Mouse (Mus musculus): Measurements from ENCODE around the gene Atp2b2. TPM values are rescaled to one million over a fixed set of nuclear protein-coding genes. Genes with fewer than 3 reads are reported as not detected.

Atp2b2 gene
- total and polyA plus RNA-seq, 2 experiments from 2014 or later, result 0.03 TPM; not detected in 1

- ATAC-seq (ENCODE audit: insufficient read depth, low read depth) (no peak), DNase-seq (ENCODE audit: low spot score) (peak; percentile 16)
- Histone ChIP-seq H3K36me3 (replicated peaks; ENCODE audit: control insufficient read depth, insufficient read depth, low read length) (no peaks in the 10 kb centered on the region), H3K9ac (replicated peaks; ENCODE audit: low read depth, low read length) (no peak overlapping the region), H3K4me2 (ENCODE audit: low read depth, low read length) (no peak overlapping the region), H3K4me3 (ENCODE audit: low read depth, low read length) (no peak overlapping the region), H3K27me3 (ENCODE audit: control insufficient read depth, insufficient read depth, low read length) (no peaks in the 10 kb centered on the region), H3K27ac (ENCODE audit: low read depth) (no peak overlapping the region), H3K9me3 (replicated peaks; ENCODE audit: control insufficient read depth, low read length) (no peaks in the 10 kb centered on the region), H3K4me1 (ENCODE audit: control insufficient read depth, insufficient read depth) (no peaks in the 10 kb centered on the region)
- 6% methylated on average over 3 of the region's 3 CpGs for WGBS
- TF ChIP-seq EP300 (IDR thresholded peaks at IDR 0.05; ENCODE audit: low read depth) (no peak), CTCF (IDR thresholded peaks at IDR 0.05; ENCODE audit: low read depth) (no peak)
Observed at GRCm38 (mm10) chr6:113962811-113963210, 79.6 kb downstream of the Atp2b2 start.

- Histone ChIP-seq H3K4me1 (ENCODE audit: control insufficient read depth, insufficient read depth) (no peaks in the 10 kb centered on the region), H3K9me3 (replicated peaks; ENCODE audit: control insufficient read depth, low read length) (no peaks in the 10 kb centered on the region), H3K4me3 (ENCODE audit: low read depth, low read length) (no peak overlapping the region), H3K9ac (replicated peaks; ENCODE audit: low read depth, low read length) (no peak overlapping the region), H3K4me2 (ENCODE audit: low read depth, low read length) (no peak overlapping the region), H3K36me3 (replicated peaks; ENCODE audit: control insufficient read depth, insufficient read depth, low read length) (no peaks in the 10 kb centered on the region), H3K27me3 (ENCODE audit: control insufficient read depth, insufficient read depth, low read length) (no peaks in the 10 kb centered on the region), H3K27ac (ENCODE audit: low read depth) (no peak overlapping the region)
- DNase-seq (ENCODE audit: low spot score) (no peak), ATAC-seq (ENCODE audit: insufficient read depth, low read depth) (no peak)
- TF ChIP-seq CTCF (IDR thresholded peaks at IDR 0.05; ENCODE audit: low read depth) (no peak), EP300 (IDR thresholded peaks at IDR 0.05; ENCODE audit: low read depth) (no peak)
- 66% methylated on average over 2 of the region's 2 CpGs for WGBS
Observed at GRCm38 (mm10) chr6:113961658-113962057, 80.8 kb downstream of the Atp2b2 start.

- no peak overlapping the region for H3K4me3 ChIP-seq (ENCODE audit: low read depth, low read length)
- no peak overlapping the region for H3K27ac ChIP-seq (ENCODE audit: low read depth)
- TF ChIP-seq CTCF (IDR thresholded peaks at IDR 0.05; ENCODE audit: low read depth), result no peak
- ATAC-seq (ENCODE audit: insufficient read depth, low read depth) (no peak), DNase-seq (ENCODE audit: low spot score) (no peak)
- no peak overlapping the region for H3K9ac ChIP-seq (replicated peaks; ENCODE audit: low read depth, low read length)
- H3K36me3 ChIP-seq (replicated peaks; ENCODE audit: control insufficient read depth, insufficient read depth, low read length), result no peaks in the 10 kb centered on the region
- 33% methylated on average over 1 of the region's 1 CpGs for WGBS
- H3K4me2 ChIP-seq (ENCODE audit: low read depth, low read length), result no peak overlapping the region
- no peaks in the 10 kb centered on the region for H3K9me3 ChIP-seq (replicated peaks; ENCODE audit: control insufficient read depth, low read length)
- no peaks in the 10 kb centered on the region for H3K4me1 ChIP-seq (ENCODE audit: control insufficient read depth, insufficient read depth)
- no peaks in the 10 kb centered on the region for H3K27me3 ChIP-seq (ENCODE audit: control insufficient read depth, insufficient read depth, low read length)
Observed at GRCm38 (mm10) chr6:113959336-113959735, 83.1 kb downstream of the Atp2b2 start.

DNA sequence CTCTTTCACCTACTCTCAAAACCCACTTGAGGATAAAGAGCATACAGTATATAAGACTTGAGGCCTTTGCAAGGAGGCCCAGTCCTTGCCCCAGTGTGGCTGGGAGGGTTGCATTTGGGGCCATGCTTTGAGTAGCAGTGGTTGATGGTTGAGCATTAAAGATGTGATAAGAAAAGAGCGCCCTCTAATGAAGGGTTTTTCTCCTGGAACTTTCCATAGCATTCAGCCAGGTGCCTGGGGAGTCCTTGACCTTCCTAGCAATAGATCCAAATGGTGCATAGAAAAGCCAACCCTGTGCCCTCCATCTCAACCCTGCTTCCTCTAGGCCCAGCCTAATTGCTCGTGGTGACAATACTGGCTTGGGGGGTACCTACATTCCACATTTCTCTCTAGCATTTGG lies 83.7 kb downstream of the Atp2b2 start:
- Histone ChIP-seq H3K9ac (replicated peaks; ENCODE audit: low read depth, low read length) (no peak overlapping the region), H3K27me3 (ENCODE audit: control insufficient read depth, insufficient read depth, low read length) (no peaks in the 10 kb centered on the region), H3K27ac (ENCODE audit: low read depth) (no peak overlapping the region), H3K4me1 (ENCODE audit: control insufficient read depth, insufficient read depth) (no peaks in the 10 kb centered on the region), H3K36me3 (replicated peaks; ENCODE audit: control insufficient read depth, insufficient read depth, low read length) (no peaks in the 10 kb centered on the region), H3K4me3 (ENCODE audit: low read depth, low read length) (no peak overlapping the region), H3K4me2 (ENCODE audit: low read depth, low read length) (no peak overlapping the region), H3K9me3 (replicated peaks; ENCODE audit: control insufficient read depth, low read length) (no peaks in the 10 kb centered on the region)
- no peak for ATAC-seq (ENCODE audit: insufficient read depth, low read depth)
- WGBS, result 57% methylated on average over 2 of the region's 2 CpGs
- no peak for TF ChIP-seq EP300 (IDR thresholded peaks at IDR 0.05; ENCODE audit: low read depth)
- no peak for TF ChIP-seq CTCF (IDR thresholded peaks at IDR 0.05; ENCODE audit: low read depth)
- DNase-seq (ENCODE audit: low spot score), result no peak

GRCm38 (mm10) chr6:113958003-113958402 lies 84.4 kb downstream of the Atp2b2 start:
- Histone ChIP-seq H3K9me3 (replicated peaks; ENCODE audit: control insufficient read depth, low read length) (no peaks in the 10 kb centered on the region), H3K36me3 (replicated peaks; ENCODE audit: control insufficient read depth, insufficient read depth, low read length) (no peaks in the 10 kb centered on the region), H3K4me1 (ENCODE audit: control insufficient read depth, insufficient read depth) (no peaks in the 10 kb centered on the region), H3K27ac (ENCODE audit: low read depth) (no peak overlapping the region), H3K4me3 (ENCODE audit: low read depth, low read length) (no peak overlapping the region), H3K4me2 (ENCODE audit: low read depth, low read length) (no peak overlapping the region), H3K9ac (replicated peaks; ENCODE audit: low read depth, low read length) (no peak overlapping the region), H3K27me3 (ENCODE audit: control insufficient read depth, insufficient read depth, low read length) (no peaks in the 10 kb centered on the region)
- DNase-seq (ENCODE audit: low spot score) (no peak), ATAC-seq (ENCODE audit: insufficient read depth, low read depth) (no peak)
- 71% methylated on average over 5 of the region's 5 CpGs for WGBS
- TF ChIP-seq CTCF (IDR thresholded peaks at IDR 0.05; ENCODE audit: low read depth) (no peak), EP300 (IDR thresholded peaks at IDR 0.05; ENCODE audit: low read depth) (no peak)

- no peak for TF ChIP-seq EP300 (IDR thresholded peaks at IDR 0.05; ENCODE audit: low read depth)
- no peak for TF ChIP-seq CTCF (IDR thresholded peaks at IDR 0.05; ENCODE audit: low read depth)
- H3K4me2 ChIP-seq (ENCODE audit: low read depth, low read length), result no peak overlapping the region
- no peaks in the 10 kb centered on the region for H3K9me3 ChIP-seq (replicated peaks; ENCODE audit: control insufficient read depth, low read length)
- H3K4me1 ChIP-seq (ENCODE audit: control insufficient read depth, insufficient read depth), result no peaks in the 10 kb centered on the region
- 76% methylated on average over 19 of the region's 19 CpGs for WGBS
- no peaks in the 10 kb centered on the region for H3K27me3 ChIP-seq (ENCODE audit: control insufficient read depth, insufficient read depth, low read length)
- no peak overlapping the region for H3K4me3 ChIP-seq (ENCODE audit: low read depth, low read length)
- no peak for DNase-seq (ENCODE audit: low spot score)
- ATAC-seq (ENCODE audit: insufficient read depth, low read depth), result no peak
- no peak overlapping the region for H3K9ac ChIP-seq (replicated peaks; ENCODE audit: low read depth, low read length)
- H3K27ac ChIP-seq (ENCODE audit: low read depth), result no peak overlapping the region
- no peaks in the 10 kb centered on the region for H3K36me3 ChIP-seq (replicated peaks; ENCODE audit: control insufficient read depth, insufficient read depth, low read length)
Observed at GRCm38 (mm10) chr6:113957232-113957940, 85.0 kb downstream of the Atp2b2 start.

All from heart, postnatal 0 days (tissue).